In the genomic region with DNA sequence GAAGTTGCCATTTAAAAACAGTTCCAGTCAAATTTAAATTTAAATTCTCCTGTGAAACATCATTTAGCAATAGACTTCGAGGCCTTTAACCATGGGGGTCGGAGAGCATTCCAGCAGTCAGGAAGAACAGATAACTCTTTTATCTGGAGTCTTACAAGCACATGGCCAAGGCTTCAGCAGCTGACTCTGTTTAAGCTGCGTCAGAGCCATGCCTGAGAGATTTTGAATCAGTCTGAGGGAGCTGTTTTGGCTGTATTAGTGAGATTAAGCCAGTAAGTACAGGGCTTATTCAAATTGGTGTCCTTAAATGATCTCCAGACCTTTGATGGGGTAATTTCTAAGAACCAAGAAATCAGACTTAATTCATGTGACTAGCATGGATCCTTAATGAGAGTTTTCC, we compare ENCODE assay signal across 17 mouse cellular contexts.
DNase-seq lines count a peak whose midpoint lies in the region.
"Had no signal": no experiment of that assay in that cellular context is flagged by ENCODE, and none has a peak within 500 bp of the region (broad histone marks: within the 10 kb centered on the region; RNA-seq: fewer than 3 reads in every experiment).

No protein-coding gene starts in this region.

- H3K27ac ChIP-seq in heart, embryonic 10.5 days = no peak overlapping the region
- no peak overlapping the region for H3K27ac ChIP-seq in embryonic facial prominence, embryonic 10.5 days (replicated peaks)
- H3K27ac ChIP-seq: forebrain, embryonic 13.5 days; heart, embryonic 15.5 days; hindbrain, embryonic 15.5 days had no signal

- H3K4me1 ChIP-seq in heart, embryonic 10.5 days = peaks cover 6% of the 10 kb centered on the region; the same call in 1 of the 2 replicates
- peaks cover 15% of the 10 kb centered on the region for H3K4me1 ChIP-seq in embryonic facial prominence, embryonic 10.5 days
- H3K4me1 ChIP-seq: forebrain, embryonic 13.5 days; heart, embryonic 15.5 days; hindbrain, embryonic 15.5 days had no signal

- H3K9me3 ChIP-seq in heart, embryonic 10.5 days = no peaks in the 10 kb centered on the region
- H3K9me3 ChIP-seq in embryonic facial prominence, embryonic 10.5 days = no peaks in the 10 kb centered on the region
- H3K9me3 ChIP-seq: forebrain, embryonic 13.5 days; heart, embryonic 15.5 days; hindbrain, embryonic 15.5 days had no signal

- no peaks in the 10 kb centered on the region for H3K36me3 ChIP-seq in heart, embryonic 10.5 days
- H3K36me3 ChIP-seq in embryonic facial prominence, embryonic 10.5 days (replicated peaks) = no peaks in the 10 kb centered on the region
- H3K36me3 ChIP-seq: heart, embryonic 15.5 days; hindbrain, embryonic 15.5 days had no signal

- no peaks in the 10 kb centered on the region for H3K27me3 ChIP-seq in heart, embryonic 10.5 days (ENCODE audit: insufficient read depth, poor library complexity, severe bottlenecking)
- no peaks in the 10 kb centered on the region for H3K27me3 ChIP-seq in embryonic facial prominence, embryonic 10.5 days (replicated peaks; ENCODE audit: low read depth, poor library complexity, severe bottlenecking)
- H3K27me3 ChIP-seq: forebrain, embryonic 13.5 days; heart, embryonic 15.5 days; hindbrain, embryonic 15.5 days had no signal

- DNase-seq in heart, adult 18-20 months = peak; percentile 2 to 3
- no peak for DNase-seq in heart, embryonic 10.5 days (ENCODE audit: low spot score)
- peak; percentile 8 for DNase-seq in kidney, postnatal 14 days
- DNase-seq in kidney, postnatal 4 days = no peak
- peak; percentile 25 for DNase-seq in embryonic facial prominence, embryonic 10.5 days (ENCODE audit: low spot score)
- DNase-seq in ovary, postnatal 36 days (ENCODE audit: low spot score) = no peak
- DNase-seq in ovary, postnatal 14 days (ENCODE audit: low spot score) = no peak
- DNase-seq: adrenal gland, postnatal 10 days; cerebellum, adult 11-12 months; cerebellum, adult 9-10 months; cerebellum, postnatal 25 days; forebrain, postnatal 0 days; gastrocnemius, postnatal 14 days; heart, postnatal 36 days had no signal

- WGBS in heart, embryonic 10.5 days = 13% methylated on average over 3 of the region's 3 CpGs
- 25% methylated on average over 3 of the region's 3 CpGs for WGBS in embryonic facial prominence, embryonic 10.5 days

- no peak overlapping the region for H3K4me3 ChIP-seq in heart, embryonic 10.5 days
- no peak overlapping the region for H3K4me3 ChIP-seq in embryonic facial prominence, embryonic 10.5 days
- H3K4me3 ChIP-seq: forebrain, embryonic 13.5 days; heart, embryonic 15.5 days; hindbrain, embryonic 15.5 days had no signal

Comparison
In these comparisons a context has a peak if more than half of its experiments do, and no peak if none do; other contexts are left out.
1. DNase-seq: peak in heart, adult 18-20 months (2 of 2), kidney, postnatal 14 days (single experiment) and embryonic facial prominence, embryonic 10.5 days (single experiment); none in heart, embryonic 10.5 days (single experiment), kidney, postnatal 4 days (0 of 2), ovary, postnatal 36 days (single experiment) and ovary, postnatal 14 days (single experiment).